Mouse (Mus musculus): ENCODE results near the gene Fam198b.
A peak's percentile ranks its signal among the peaks of the same experiment; 100 is the strongest.
"Not testable (repeated sequence)": the region's sequence is repeated elsewhere in the genome, so short reads cannot be mapped to it uniquely, and the experiment has no call there.

Fam198b gene

DNA sequence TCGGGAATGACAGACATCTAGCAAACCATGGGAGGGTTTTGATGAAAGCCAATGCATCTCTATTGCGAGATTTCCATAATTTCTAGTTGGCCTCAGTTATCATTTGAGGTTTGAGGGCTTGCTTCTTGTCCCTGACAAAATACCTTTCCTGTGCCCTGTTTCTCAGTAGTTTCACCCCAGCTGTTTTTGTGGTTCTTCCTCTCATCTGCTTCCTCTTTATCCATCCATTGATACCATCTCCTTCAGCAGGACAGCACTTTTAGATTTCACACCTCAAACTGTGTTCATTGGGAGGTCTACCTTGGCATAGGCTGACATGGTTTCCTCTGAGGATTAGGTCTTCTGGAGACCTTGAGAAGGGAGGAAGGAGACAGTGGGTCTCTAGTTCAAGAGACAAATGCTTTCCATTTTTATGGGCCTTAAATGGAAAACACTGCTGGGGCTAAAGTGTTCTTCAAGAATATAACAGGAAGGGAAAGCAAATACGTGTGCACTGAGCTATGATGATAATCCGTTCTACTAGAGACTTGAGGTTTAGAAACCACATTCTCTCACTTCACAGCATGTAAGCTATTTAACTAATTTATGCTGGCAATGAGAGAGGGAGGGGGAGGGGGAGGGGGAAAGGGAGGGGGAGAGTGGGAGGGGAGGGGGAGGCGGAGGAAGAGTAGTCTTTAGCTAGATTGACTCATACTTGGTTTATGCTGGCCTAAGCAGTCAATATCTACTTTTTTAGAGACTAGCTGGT lies 41.8 kb downstream of the Fam198b start:
- no peak for DNase-seq (ENCODE audit: low spot score in 2 of 2)

GRCm38 (mm10) chr3:79927050-79927449 lies 42.7 kb downstream of the Fam198b start:
- no peak for DNase-seq (ENCODE audit: low spot score in 2 of 2)

DNA sequence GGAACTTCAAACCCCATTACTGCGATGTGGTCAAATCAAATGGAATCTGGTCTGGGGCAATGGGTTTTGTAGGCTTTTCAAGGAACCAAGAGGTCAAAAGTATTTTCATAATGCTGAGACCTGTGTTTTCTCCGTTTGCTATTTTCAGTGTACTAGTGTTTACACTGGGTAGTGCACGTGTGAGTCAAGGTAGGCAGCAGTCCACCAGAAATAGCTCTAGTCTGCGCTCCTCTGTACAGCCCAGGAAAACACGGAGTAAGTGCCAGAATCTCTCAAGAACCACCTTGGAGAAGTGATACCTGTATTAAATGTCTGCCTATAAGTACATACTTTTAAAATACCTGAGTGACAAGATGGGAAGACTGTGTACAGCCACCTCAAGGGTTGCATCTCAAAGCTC lies 44.1 kb downstream of the Fam198b start:
- no peak for DNase-seq (ENCODE audit: low spot score in 2 of 2)

- DNase-seq (ENCODE audit: low spot score in 2 of 2): no peak
Observed at GRCm38 (mm10) chr3:79930141-79930744, 45.9 kb downstream of the Fam198b start.

DNA sequence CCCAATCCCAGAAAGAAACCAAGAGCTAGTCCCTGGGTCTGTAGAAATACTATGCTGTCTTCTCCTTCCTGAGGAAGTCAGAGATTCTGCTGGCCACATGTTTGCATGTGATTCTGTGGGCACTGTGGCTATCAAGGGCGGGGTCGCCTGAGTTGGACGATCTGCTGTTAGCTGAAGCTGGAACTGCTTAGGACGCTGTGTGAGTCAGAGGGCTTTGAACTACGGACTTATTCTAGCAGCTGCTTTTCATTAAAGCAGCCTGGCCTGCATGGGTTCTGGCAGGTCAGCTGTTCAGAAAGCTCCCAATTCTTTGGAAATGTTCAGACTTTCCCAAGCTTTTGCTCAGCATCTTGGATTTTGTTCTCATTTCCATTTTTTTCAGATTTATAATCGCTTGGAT lies 51.9 kb downstream of the Fam198b start:
- peak; percentile 4 to 46 for DNase-seq (ENCODE audit: low spot score in 2 of 2)

DNA sequence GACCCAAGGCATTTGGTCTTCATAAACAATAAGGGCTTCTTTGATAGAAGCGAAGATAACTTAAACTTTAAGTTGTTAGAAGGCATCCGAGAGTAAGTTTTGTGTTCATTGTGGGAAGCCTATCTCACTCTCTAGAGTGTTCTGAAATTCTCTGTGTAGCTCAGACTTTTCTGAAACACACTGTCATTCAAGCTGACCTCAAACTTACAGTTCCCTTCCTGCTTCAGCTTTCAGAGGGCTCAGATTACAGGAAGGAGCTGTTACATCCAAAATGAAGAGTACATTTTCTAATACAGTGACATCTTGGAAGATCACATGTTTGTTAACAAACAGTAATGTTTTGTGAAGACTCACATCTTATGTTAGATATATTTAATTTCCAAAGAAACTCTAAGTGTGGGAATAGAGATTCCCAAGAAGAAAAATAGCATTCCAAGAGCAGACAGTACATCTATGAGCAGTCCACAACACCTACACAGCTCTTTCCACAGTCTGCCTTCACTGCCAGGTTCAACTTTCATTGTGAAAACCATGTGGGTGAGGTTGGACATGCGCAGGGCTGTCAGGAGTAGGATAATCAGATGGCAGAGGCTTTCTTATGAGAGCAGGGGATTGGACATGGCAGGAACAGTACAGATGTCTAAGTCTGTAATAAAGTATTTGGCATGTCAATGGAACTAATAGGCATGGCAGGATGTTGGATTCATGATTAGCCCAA lies 52.6 kb downstream of the Fam198b start:
- no peak for DNase-seq (ENCODE audit: low spot score in 2 of 2)

GRCm38 (mm10) chr3:79947736-79948135 lies 63.4 kb downstream of the Fam198b start:
- DNase-seq (ENCODE audit: low spot score in 2 of 2): peak in 1 of 2 experiments; percentile 45

DNA sequence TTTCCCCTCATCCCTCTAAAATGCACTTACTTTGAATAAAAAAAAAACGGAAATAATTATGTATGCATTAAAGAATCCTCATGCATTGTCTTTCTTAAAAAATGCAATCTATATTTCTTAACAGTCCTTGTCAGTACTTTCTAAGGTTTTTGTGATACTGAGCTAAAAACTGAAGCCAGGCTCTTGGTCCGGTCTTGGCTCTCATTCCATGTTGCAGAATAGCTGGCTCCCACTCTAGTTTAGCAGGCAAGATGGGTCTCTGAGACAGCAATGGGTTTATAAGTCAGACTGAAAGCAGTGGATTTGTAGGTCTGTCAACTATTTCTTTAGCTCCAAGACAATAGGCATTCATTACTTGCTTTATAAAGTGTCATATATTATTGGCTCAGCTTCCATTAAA lies 63.8 kb downstream of the Fam198b start:
- DNase-seq (ENCODE audit: low spot score in 2 of 2): no peak

- no peak for DNase-seq (ENCODE audit: low spot score in 2 of 2)
Observed at GRCm38 (mm10) chr3:79953164-79953759, 68.9 kb downstream of the Fam198b start.

GRCm38 (mm10) chr3:79955262-79955661 lies 70.9 kb downstream of the Fam198b start:
- no peak for DNase-seq (ENCODE audit: low spot score in 2 of 2)

DNA sequence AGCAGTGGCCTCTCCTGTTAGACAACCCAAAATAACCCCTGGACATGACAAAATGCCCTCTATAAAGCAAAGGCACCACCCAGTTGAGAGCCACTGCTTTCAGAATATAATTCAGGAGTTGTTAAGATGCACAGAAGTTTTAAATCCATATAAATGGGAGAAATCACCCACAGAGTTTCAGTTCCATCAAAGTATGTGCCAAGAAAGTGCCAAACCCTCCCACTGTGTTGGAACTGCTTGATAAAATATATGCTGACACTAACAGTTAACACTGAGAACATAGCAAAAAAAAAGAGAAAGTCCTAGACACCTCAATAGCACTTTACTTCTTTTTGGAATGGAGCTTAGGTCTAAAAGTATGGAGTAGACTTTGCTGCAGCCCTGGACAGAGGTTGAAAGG lies 72.5 kb downstream of the Fam198b start:
- DNase-seq (ENCODE audit: low spot score in 2 of 2): no peak

- no peak for DNase-seq (ENCODE audit: low spot score in 2 of 2)
Observed at GRCm38 (mm10) chr3:79957752-79958151, 73.4 kb downstream of the Fam198b start.

- DNase-seq (ENCODE audit: low spot score in 2 of 2): no peak
Observed at GRCm38 (mm10) chr3:79966709-79967108, 82.4 kb downstream of the Fam198b start.

DNA sequence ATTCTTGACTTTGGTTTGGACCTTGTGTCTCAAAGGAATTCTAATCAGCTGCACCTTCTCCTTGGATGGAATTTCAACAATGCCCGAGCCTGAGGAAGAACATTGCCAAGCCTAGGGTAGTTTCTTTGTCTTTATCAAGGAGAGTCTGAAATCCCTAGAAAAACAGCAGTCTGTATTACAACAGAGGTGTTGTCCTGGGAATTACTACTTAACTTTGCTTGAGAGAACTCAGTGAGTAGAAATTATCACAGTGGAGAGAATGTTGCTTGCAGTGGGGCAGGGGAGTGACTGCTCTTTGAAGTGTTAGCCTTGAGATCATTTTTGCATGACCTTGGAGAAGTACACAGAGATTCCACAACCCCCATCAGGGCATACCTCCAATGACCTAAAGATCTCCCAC lies 83.0 kb downstream of the Fam198b start:
- DNase-seq (ENCODE audit: low spot score in 2 of 2): no peak

- DNase-seq (ENCODE audit: low spot score in 2 of 2): no peak
Observed at GRCm38 (mm10) chr3:79968426-79968825, 84.1 kb downstream of the Fam198b start.

DNA sequence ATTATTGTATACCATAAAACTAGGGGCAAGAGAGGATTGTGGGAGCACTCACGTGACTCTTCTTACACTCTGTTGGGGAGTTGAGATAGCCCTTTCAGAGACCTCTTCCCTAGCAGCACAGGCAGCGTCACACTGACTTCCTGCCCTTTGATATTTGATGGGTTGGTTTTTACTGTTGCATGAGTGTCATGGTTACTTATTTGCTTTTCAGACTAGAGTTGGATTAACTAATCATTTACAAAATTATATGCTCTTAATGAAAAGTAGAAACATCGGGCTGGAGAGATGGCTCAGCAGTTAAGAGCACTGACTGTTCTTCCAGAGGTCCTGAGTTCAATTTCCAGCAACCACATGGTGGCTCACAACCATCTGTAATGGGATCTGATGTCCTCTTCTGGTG lies 85.2 kb downstream of the Fam198b start:
- not testable (repeated sequence) for DNase-seq (ENCODE audit: low spot score in 2 of 2)

DNA sequence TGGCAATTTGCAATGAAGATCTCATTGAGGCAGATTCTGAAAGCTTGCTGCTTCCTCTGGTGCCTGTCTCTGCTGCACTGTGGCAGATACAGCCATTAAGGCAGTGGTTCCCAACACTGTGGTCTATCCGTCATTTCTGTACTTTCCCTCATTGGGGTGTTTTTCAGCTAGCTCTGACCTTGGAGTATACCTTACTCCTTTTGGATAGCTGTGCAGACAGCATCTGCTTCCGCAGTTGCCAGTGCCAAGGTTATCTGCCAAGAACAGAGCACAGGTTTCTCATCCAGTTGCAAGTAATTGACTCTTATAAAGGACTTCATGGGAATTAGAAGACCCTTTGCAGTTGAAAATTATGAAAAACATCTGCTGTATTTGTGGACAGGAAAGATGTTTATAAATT lies 85.7 kb downstream of the Fam198b start:
- no peak for DNase-seq (ENCODE audit: low spot score in 2 of 2)

GRCm38 (mm10) chr3:79970498-79970897 lies 86.2 kb downstream of the Fam198b start:
- DNase-seq (ENCODE audit: low spot score in 2 of 2): no peak

DNA sequence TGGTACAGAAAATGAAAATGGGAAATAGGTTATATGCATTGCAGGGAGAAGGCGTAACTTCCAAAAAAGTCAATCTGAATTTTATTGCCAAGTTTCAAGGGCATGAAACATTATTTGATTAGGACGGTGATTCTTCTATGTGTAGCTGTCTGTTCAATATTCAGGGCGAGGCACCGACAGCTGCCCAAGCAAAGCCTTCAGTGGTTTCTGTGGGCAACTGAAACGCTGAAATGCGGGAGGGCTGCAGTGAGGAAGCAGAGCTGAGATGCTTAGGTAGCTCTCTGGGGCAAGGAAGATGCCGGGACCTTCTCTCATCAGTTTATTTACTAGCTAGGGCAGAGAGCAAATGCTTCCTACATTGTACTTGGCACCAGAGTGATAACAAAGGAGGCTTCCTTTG lies 87.2 kb downstream of the Fam198b start:
- no peak for DNase-seq (ENCODE audit: low spot score in 2 of 2)

GRCm38 (mm10) chr3:79976786-79977185 lies 92.5 kb downstream of the Fam198b start:
- no peak for DNase-seq (ENCODE audit: low spot score in 2 of 2)

DNA sequence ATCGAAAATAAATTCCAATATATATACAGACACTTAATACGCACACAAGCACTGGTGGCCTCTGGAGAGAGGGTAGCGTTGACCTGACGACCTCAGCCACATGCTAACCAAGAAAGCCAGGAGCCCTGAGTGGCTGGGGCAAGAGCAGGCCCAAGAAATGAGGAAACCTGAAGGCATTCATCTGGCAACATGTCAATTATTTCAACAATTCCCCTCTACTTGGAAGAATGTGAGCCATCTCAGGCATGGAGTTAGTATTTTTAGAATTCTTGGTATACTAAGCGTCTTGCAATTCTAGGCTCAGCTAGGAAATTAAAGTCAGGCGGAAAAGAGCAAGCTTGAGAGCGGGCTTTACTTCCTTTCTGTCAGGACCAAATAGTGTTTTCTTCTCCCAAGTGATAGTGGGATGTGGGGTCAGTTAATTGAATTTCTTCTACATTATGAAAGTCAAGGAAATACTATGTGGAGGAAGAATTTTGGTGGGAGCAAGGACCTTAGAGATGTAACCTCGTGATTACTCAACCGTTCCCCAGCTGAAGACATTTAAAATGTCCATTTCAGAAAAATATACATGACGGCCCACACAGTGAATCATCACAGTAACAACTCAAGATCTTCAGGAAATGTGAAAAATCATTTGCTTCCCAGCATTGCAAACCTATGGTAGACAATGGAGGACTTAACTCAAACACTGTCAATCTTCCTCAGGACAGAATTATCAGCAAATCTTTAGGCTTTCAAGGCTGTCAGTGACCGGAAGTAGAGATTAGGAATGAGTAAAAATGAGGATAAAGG lies 93.5 kb downstream of the Fam198b start:
- DNase-seq (ENCODE audit: low spot score in 2 of 2): no peak

- DNase-seq (ENCODE audit: low spot score in 2 of 2): no peak
Observed at GRCm38 (mm10) chr3:79980714-79981113, 96.4 kb downstream of the Fam198b start.
